Comparison of ENCODE assay signal across 18 mouse cellular contexts in genomic region chr2:17832726-17833125, GRCm38 (mm10).
DNase-seq lines count a peak whose midpoint lies in the region; ATAC-seq and TF ChIP-seq lines count a peak whose summit lies in the region.
"Had no signal": no experiment of that assay in that cellular context is flagged by ENCODE, and none has a peak within 500 bp of the region (broad histone marks: within the 10 kb centered on the region; RNA-seq: fewer than 3 reads in every experiment).

No protein-coding gene starts in this region.

- ATAC-seq in heart, embryonic 11.5 days (replicated peaks; ENCODE audit: insufficient number of reproducible peaks, low FRiP score, low TSS enrichment): no peak
- ATAC-seq in midbrain, postnatal 0 days (ENCODE audit: low FRiP score): no peak
- ATAC-seq in midbrain, embryonic 14.5 days (ENCODE audit: low FRiP score, low TSS enrichment): no peak
- ATAC-seq: hindbrain, embryonic 16.5 days had no signal

- 65% methylated on average over 3 of the region's 3 CpGs for WGBS in heart, embryonic 11.5 days (ENCODE audit: insufficient replicate concordance)
- 84% methylated on average over 3 of the region's 3 CpGs for WGBS in midbrain, postnatal 0 days
- 86% methylated on average over 3 of the region's 3 CpGs for WGBS in midbrain, embryonic 14.5 days

- H3K4me3 ChIP-seq in heart, embryonic 11.5 days (ENCODE audit: low read depth, low read length): no peak overlapping the region
- no peak overlapping the region for H3K4me3 ChIP-seq in midbrain, postnatal 0 days (ENCODE audit: low read depth, low read length)
- no peak overlapping the region for H3K4me3 ChIP-seq in midbrain, embryonic 14.5 days (replicated peaks; ENCODE audit: low read depth, low read length)
- H3K4me3 ChIP-seq: limb, embryonic 12.5 days; megakaryocyte, embryonic 14.5 days; neural tube, embryonic 15.5 days had no signal

- no peak overlapping the region for H3K4me2 ChIP-seq in heart, embryonic 11.5 days
- no peak overlapping the region for H3K4me2 ChIP-seq in midbrain, postnatal 0 days (ENCODE audit: low read depth, low read length, poor library complexity, severe bottlenecking)
- H3K4me2 ChIP-seq in midbrain, embryonic 14.5 days (ENCODE audit: low read length): no peak overlapping the region
- H3K4me2 ChIP-seq: limb, embryonic 12.5 days; neural tube, embryonic 15.5 days had no signal

- no peak overlapping the region for H3K9ac ChIP-seq in heart, embryonic 11.5 days (ENCODE audit: low read depth, low read length)
- no peak overlapping the region for H3K9ac ChIP-seq in midbrain, postnatal 0 days (replicated peaks; ENCODE audit: low read length, poor library complexity, severe bottlenecking)
- H3K9ac ChIP-seq in midbrain, embryonic 14.5 days (replicated peaks; ENCODE audit: low read length): no peak overlapping the region
- H3K9ac ChIP-seq: limb, embryonic 12.5 days; neural tube, embryonic 15.5 days had no signal

- DNase-seq in heart, postnatal 4 days: peak; percentile 9
- DNase-seq in midbrain, postnatal 0 days (ENCODE audit: low spot score): no peak
- DNase-seq in midbrain, embryonic 14.5 days: no peak
- DNase-seq in ES-CJ7 (ENCODE audit: low read depth, low spot score): peak; percentile 71
- peak; percentile 23 for DNase-seq in induced T-regulatory cell, adult 2 months (ENCODE audit: low read depth)
- no peak for DNase-seq in layer of hippocampus, postnatal 25 days (ENCODE audit: extremely low spot score in 1 of 2, low spot score in 1 of 2)
- no peak for DNase-seq in adrenal gland, adult 18-20 months (ENCODE audit: low spot score in 2 of 2)
- DNase-seq: cerebellum, adult 18-20 months; embryo, embryonic 11 days; kidney, postnatal 14 days; lung, adult 2 months; right cerebral cortex, adult 18-20 months; spleen, adult 18-20 months had no signal

- H3K27ac ChIP-seq in heart, embryonic 11.5 days (ENCODE audit: low read depth, low read length): no peak overlapping the region
- no peak overlapping the region for H3K27ac ChIP-seq in midbrain, postnatal 0 days (ENCODE audit: low read depth, low read length)
- no peak overlapping the region for H3K27ac ChIP-seq in midbrain, embryonic 14.5 days (replicated peaks; ENCODE audit: low read depth, low read length)
- H3K27ac ChIP-seq: limb, embryonic 12.5 days; neural tube, embryonic 15.5 days had no signal

- H3K4me1 ChIP-seq in heart, embryonic 11.5 days (ENCODE audit: control insufficient read depth, insufficient read depth, low read length): no peaks in the 10 kb centered on the region
- H3K4me1 ChIP-seq in midbrain, postnatal 0 days (ENCODE audit: insufficient read depth, low read length): peaks cover 4% of the 10 kb centered on the region; the same call in 1 of the 2 replicates
- H3K4me1 ChIP-seq in midbrain, embryonic 14.5 days (ENCODE audit: control insufficient read depth, insufficient read depth, low read length): peaks cover 6% of the 10 kb centered on the region; the same call in 1 of the 2 replicates
- H3K4me1 ChIP-seq: limb, embryonic 12.5 days; megakaryocyte, embryonic 14.5 days had no signal

- no peaks in the 10 kb centered on the region for H3K36me3 ChIP-seq in heart, embryonic 11.5 days (ENCODE audit: control insufficient read depth, insufficient read depth, low read length)
- no peaks in the 10 kb centered on the region for H3K36me3 ChIP-seq in midbrain, postnatal 0 days (ENCODE audit: insufficient read depth, low read length)
- no peaks in the 10 kb centered on the region for H3K36me3 ChIP-seq in midbrain, embryonic 14.5 days (ENCODE audit: control insufficient read depth, insufficient read depth, low read length)
- H3K36me3 ChIP-seq: limb, embryonic 12.5 days; neural tube, embryonic 15.5 days had no signal

- no peaks in the 10 kb centered on the region for H3K9me3 ChIP-seq in heart, embryonic 11.5 days (replicated peaks; ENCODE audit: control insufficient read depth, low read length)
- H3K9me3 ChIP-seq in midbrain, postnatal 0 days (ENCODE audit: low read length): no peaks in the 10 kb centered on the region
- H3K9me3 ChIP-seq in midbrain, embryonic 14.5 days (ENCODE audit: control insufficient read depth, low read length): no peaks in the 10 kb centered on the region
- H3K9me3 ChIP-seq: neural tube, embryonic 15.5 days had no signal

- no peaks in the 10 kb centered on the region for H3K27me3 ChIP-seq in heart, embryonic 11.5 days (ENCODE audit: control insufficient read depth, insufficient read depth, low read length)
- no peaks in the 10 kb centered on the region for H3K27me3 ChIP-seq in midbrain, postnatal 0 days (ENCODE audit: insufficient read depth, low read length)
- H3K27me3 ChIP-seq in midbrain, embryonic 14.5 days (ENCODE audit: control insufficient read depth, insufficient read depth, low read length): peaks cover 5% of the 10 kb centered on the region; the same call in 1 of the 2 replicates
- H3K27me3 ChIP-seq: limb, embryonic 12.5 days; megakaryocyte, embryonic 14.5 days; neural tube, embryonic 15.5 days had no signal

- TF ChIP-seq CTCF in midbrain, postnatal 0 days (IDR thresholded peaks at IDR 0.05): peak; percentile 52

Comparison
In these comparisons a context has a peak if more than half of its experiments do, and no peak if none do; other contexts are left out.
1. DNase-seq: peak in heart, postnatal 4 days (single experiment), ES-CJ7 (single experiment) and induced T-regulatory cell, adult 2 months (single experiment); none in midbrain, postnatal 0 days (single experiment), midbrain, embryonic 14.5 days (single experiment), layer of hippocampus, postnatal 25 days (0 of 2) and adrenal gland, adult 18-20 months (0 of 2).